Mouse (Mus musculus) kidney, adult 2 months (tissue): ENCODE measurements around the gene Rack1. TPM values are rescaled to one million over a fixed set of nuclear protein-coding genes. Genes with fewer than 3 reads are reported as not detected.
"Not testable (repeated sequence)": the region's sequence is repeated elsewhere in the genome, so short reads cannot be mapped to it uniquely, and the experiment has no call there.

Source experiments
- DNase-seq: peaks from one replicate; pipeline ENCODE4 v3.0.0; 2021
- H3K27ac ChIP-seq: fragments of 200-500 bp; 2 replicates; pipeline ENCODE4 v1.5.1; 2012; ENCODE audit warnings: low read depth, low read length, control low read depth, inconsistent platforms; ENCODE audit not compliant: insufficient read depth
- H3K27me3 ChIP-seq: fragments of 200-500 bp; replicated peaks from 2 replicates; pipeline ENCODE4 v1.6.1; 2012; ENCODE audit warnings: mild to moderate bottlenecking, moderate library complexity, low read length, inconsistent platforms; ENCODE audit not compliant: control insufficient read depth, insufficient read depth
- H3K36me3 ChIP-seq: fragments of 200-500 bp; 2 replicates; pipeline ENCODE4 v1.6.1; 2012; ENCODE audit warnings: mild to moderate bottlenecking, moderate library complexity, low read length, inconsistent platforms; ENCODE audit not compliant: control insufficient read depth, insufficient read depth
- H3K4me1 ChIP-seq: fragments of 200-500 bp; 2 replicates; pipeline ENCODE4 v1.6.1; 2011; ENCODE audit warnings: low read length; ENCODE audit not compliant: control insufficient read depth, insufficient read depth
- H3K4me3 ChIP-seq: fragments of 200-500 bp; 2 replicates; pipeline ENCODE4 v1.5.1; 2011; ENCODE audit warnings: mild to moderate bottlenecking, low read depth, low read length, control low read depth; ENCODE audit not compliant: insufficient read depth
- CTCF ChIP-seq: fragments of 200-500 bp; conservative IDR thresholded peaks from 2 replicates; pipeline ENCODE4 v1.5.1; 2011; ENCODE audit warnings: low read depth, mild to moderate bottlenecking, control low read depth, low read length, moderate library complexity, mixed read lengths; ENCODE audit not compliant: insufficient read depth, insufficient read length
- POLR2A ChIP-seq: fragments of 200-500 bp; IDR thresholded peaks from one replicate; pipeline ENCODE4 v1.6.1; 2011; ENCODE audit warnings: low read depth, low read length, control low read depth
- WGBS: fragments of 180-500 bp; shearing (Covaris S2); methylation state at CpG from one replicate; pipeline ENCODE4 v1.1.7; 2018; 5-methylcytosine and 5-hydroxymethylcytosine counted together
- polyA plus RNA-seq: library from polyadenylated mRNA; depleted of rRNA; stranded (reverse); fragments of >200 nt; gene quantifications from 2 replicates; pipeline ENCODE4 v1.2.3, GENCODE M21; 2012

The Rack1 gene
- polyA plus RNA-seq, 1 experiment: 1,243 TPM

DNA sequence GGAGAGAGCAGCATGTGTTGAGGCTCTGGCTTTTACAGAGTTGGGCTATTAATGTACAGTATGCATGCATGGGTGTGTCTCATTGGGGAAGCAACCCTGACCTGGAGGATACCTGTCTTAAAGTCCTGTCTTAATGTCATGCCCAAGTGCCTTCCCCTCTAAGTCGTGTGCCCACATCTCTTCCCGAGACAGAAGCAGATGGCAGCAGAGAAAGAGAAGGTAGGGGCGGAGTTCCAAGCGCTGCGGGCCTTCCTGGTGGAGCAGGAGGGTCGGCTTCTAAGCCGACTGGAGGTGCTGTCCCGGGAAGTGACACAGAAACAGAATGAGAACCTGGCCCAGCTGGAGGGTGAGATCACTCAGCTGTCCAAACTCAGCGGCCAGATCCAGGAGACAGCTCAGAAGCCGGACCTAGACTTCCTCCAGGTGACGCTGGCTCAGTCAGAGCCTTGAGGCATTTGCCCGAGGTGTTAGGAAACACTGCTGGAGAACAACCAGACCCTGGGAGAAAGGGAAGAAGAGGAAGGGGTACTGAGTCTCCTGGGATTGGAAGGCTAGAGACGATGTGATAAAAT lies 45.2 kb downstream of the Rack1 start:
- peak overlapping the region; percentile 80 for H3K27ac ChIP-seq
- DNase-seq: peak; percentile 34
- WGBS: 39% methylated on average over 13 of the region's 13 CpGs
- H3K4me3 ChIP-seq: no peak overlapping the region
- peaks cover 26% of the 10 kb centered on the region for H3K4me1 ChIP-seq
- no peaks in the 10 kb centered on the region for H3K27me3 ChIP-seq
- no peaks in the 10 kb centered on the region for H3K36me3 ChIP-seq
- TF ChIP-seq POLR2A (no peak), CTCF (no peak)

DNA sequence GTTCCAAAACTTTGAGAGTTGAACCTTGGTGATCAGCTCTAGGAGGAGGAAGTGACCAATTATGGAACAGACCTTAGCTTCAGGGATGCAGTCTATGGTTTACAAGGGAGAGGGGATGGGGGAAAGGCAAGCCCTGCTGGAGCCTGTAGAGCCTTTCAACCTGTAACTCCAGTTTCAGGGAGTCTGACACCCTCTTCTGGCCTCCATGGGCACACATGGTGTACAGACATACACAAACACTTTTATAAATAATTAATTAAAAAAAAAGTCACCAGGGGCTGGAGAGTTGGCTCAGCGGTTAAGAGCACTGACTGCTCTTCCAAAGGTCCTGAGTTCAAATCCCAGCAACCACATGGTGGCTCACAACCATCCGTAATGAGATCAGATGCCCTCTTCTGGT lies 46.2 kb downstream of the Rack1 start:
- peaks cover 26% of the 10 kb centered on the region for H3K4me1 ChIP-seq
- peak; percentile 23 for DNase-seq
- WGBS: 60% methylated on average over 2 of the region's 2 CpGs

DNA sequence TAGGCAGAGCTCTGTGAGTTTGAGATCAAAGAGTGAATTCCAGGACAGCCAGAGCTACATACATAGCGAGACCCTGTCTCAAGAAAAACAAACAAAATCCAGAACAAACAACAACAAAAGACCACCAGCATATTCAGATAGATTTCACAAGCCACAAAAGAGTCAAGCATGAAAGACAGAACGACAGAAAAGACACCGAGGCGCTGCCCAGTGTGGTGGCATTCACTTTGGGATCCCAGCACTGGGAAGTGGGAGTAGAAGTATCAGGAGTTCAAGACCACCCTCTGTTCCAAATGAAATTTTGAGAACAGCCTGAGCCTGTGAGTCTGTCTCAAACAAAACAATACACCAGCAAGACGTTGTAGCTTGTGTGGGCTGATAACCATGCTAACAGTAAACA lies 46.7 kb downstream of the Rack1 start:
- H3K4me3 ChIP-seq: no peak overlapping the region
- peaks cover 21% of the 10 kb centered on the region for H3K4me1 ChIP-seq
- H3K36me3 ChIP-seq: no peaks in the 10 kb centered on the region
- DNase-seq: no peak
- TF ChIP-seq CTCF (no peak), POLR2A (no peak)
- WGBS: 78% methylated on average over 5 of the region's 5 CpGs
- no peak overlapping the region for H3K27ac ChIP-seq
- H3K27me3 ChIP-seq: no peaks in the 10 kb centered on the region

More for the DNA sequence above, 46.2 kb downstream of the Rack1 start:
- not testable (repeated sequence) for H3K4me3 ChIP-seq, H3K36me3 ChIP-seq, H3K27me3 ChIP-seq, H3K27ac ChIP-seq

DNA sequence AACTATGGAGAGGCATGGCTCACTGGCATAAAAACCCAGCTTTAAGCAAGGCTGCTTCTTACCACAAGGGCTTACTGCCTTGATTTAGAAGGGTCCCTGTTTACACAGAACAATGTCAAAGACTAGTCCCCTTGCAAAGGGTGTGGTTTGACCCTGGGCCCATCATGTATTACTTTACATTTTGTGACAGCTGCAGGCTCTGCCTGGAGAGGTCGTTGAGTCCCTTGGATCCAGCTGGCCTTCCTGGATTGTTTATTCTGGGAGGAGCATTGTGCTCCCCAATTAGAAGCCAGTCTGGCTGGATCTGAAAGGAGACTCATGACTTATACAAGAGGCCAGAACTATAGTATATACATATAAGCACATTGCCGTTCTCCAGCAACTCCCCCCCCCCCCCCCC lies 50.1 kb downstream of the Rack1 start:
- no peaks in the 10 kb centered on the region for H3K36me3 ChIP-seq
- H3K4me3 ChIP-seq: no peak overlapping the region
- no peak for DNase-seq
- WGBS: 53% methylated on average over 2 of the region's 2 CpGs
- no peak overlapping the region for H3K27ac ChIP-seq
- peaks cover 10% of the 10 kb centered on the region for H3K4me1 ChIP-seq
- TF ChIP-seq POLR2A (no peak), CTCF (no peak)
- H3K27me3 ChIP-seq: no peaks in the 10 kb centered on the region

DNA sequence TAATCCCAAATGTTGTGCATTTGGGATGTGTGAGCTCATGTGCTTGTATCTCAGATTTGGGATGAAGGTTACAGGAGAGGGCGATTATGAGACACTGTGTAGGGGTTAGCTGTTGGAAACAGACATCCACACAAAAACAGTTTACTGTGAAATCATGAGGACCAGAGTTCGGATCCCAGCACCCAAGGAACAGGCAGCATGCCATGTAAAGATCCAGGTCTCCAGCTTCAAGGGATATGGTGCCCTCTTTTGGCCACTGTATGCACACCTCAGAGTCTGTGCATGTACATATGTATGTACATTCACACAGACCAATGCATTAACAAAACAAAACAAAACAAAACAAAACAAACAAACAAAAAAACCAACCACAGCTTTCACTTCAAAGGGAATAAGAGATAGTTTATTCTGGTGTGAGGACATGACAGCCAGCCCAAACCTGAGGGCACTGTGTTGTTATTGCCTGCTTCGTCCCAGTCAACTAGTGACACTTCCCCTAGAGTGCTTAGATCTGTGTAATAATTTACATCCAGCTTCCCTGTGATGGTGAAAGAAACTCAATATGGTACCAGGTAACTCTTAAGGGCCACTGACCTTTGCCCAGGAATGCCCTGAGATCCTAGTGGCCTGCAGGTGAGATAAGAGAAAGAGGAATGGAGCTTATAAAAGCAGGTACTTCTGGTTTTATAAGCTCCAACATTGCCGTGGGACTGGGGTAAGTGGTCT lies 51.3 kb downstream of the Rack1 start:
- Histone ChIP-seq H3K4me3 (no peak overlapping the region), H3K4me1 (peaks cover 7% of the 10 kb centered on the region; the same call in 1 of the 2 replicates)
- 83% methylated on average over 4 of the region's 4 CpGs for WGBS

DNA sequence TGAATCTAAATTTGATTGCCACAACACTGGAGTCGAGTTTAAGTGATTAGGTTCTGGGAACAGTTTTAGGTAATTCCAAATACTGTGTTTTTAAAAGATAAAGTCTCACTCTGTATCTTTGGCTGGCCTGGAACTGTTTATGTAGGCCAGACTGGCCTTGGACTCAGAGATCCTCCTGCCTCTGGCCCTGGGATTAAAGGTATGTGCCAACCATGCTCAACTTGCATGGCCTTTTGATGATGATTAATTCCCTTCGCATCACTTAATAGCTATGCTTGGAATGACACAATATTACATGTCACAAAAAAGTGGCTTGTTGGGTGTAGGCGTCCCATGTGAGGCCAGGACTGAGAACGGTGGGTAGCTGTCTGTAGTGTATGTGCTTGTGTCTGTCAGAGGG lies 52.1 kb downstream of the Rack1 start:
- no peak overlapping the region for H3K27ac ChIP-seq
- 72% methylated on average over 4 of the region's 4 CpGs for WGBS

More for the DNA sequence above, 51.3 kb downstream of the Rack1 start:
- TF ChIP-seq CTCF (peak; percentile 43), POLR2A (no peak)
- H3K36me3 ChIP-seq: no peaks in the 10 kb centered on the region
- no peak overlapping the region for H3K27ac ChIP-seq
- peak; percentile 53 for DNase-seq
- H3K27me3 ChIP-seq: no peaks in the 10 kb centered on the region

DNA sequence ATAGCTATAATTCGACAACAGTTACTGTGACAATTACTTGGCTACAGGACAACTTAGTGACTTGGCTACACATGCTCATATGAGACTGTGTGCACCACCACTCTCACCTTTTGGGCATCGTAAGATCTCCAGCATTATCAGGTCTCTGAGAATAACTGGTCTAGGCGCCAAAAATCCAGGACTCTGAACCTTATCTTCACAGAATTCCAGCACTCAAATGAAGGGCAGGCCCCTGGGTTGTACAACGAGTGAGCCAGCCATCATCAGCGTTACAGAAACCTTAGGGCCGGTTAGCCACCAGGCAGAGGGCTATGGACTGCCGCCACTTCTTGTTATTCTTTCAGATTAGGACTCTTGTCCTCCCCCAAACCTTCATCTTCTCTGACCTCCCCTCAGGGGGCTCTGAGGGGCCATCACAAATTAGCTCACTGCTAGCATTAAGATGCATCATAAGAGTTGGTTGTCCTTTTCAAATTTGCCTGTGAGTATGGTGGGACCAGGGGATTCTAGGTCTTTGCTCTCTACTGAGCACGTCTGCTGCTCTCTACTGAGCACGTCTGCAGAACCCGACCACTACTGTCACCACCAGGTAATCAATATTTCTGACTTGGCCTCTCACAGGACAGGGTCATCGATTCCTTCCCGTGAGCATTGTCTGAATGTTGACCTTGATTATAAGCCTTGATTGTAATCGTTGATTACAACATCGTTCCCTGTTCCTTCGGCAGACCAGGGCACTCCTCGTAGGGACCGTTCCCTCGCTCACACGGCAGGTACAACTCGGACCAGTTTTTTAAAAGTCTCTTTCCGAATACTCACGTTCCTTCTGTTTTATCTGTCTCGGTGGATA lies 52.7 kb downstream of the Rack1 start:
- 20% methylated on average over 23 of the region's 23 CpGs for WGBS
- Histone ChIP-seq H3K27me3 (no peaks in the 10 kb centered on the region), H3K4me3 (peak overlapping the region; percentile 35), H3K4me1 (peaks cover 7% of the 10 kb centered on the region; the same call in 1 of the 2 replicates), H3K36me3 (no peaks in the 10 kb centered on the region), H3K27ac (peak overlapping the region; percentile 1; the same call in 1 of the 2 replicates)
- peak; percentile 39 for DNase-seq
- TF ChIP-seq POLR2A: no peak
- TF ChIP-seq CTCF: no peak

More for the DNA sequence above, 52.1 kb downstream of the Rack1 start:
- DNase-seq: peak; percentile 24
- Histone ChIP-seq H3K36me3 (no peaks in the 10 kb centered on the region), H3K4me1 (peaks cover 7% of the 10 kb centered on the region; the same call in 1 of the 2 replicates), H3K27me3 (no peaks in the 10 kb centered on the region), H3K4me3 (no peak overlapping the region)
- TF ChIP-seq POLR2A (no peak), CTCF (no peak)
